Mouse (Mus musculus): ENCODE data around the gene Nkd2. TPM values are rescaled to one million over a fixed set of nuclear protein-coding genes. Genes with fewer than 3 reads are reported as not detected.

Nkd2 gene
- polyA plus RNA-seq (2015; fragmentation: Illumina TruSeq; extraction: RNeasy Lipid Tissue Mini Kit (QIAGEN cat#74804); ENCODE audit: insufficient read depth, low read depth, low replicate concordance): 0.98 TPM

DNA sequence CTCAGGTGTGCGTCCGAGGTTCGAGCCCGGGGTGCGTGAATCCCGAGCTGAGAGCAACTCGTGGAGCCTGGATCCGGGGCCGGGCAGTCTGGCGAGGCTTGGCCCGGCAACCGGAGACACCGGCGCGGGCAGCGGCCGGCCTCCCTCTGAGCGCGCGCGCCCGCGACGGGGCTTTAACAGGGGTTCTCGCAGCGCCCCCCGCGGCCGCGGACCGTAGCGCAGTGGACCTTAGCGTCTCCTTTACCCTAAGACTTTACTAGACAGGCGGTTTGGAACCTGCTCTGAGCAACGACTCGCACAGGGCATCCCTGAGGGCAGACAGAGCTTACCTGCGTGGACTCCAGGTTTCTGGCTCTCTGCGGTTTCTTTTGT is at the start of gene Nkd2:
TSS of gene Nkd2 (minus strand) at position 167 of the 372 bp plus-strand sequence.

Other genes starting within 250 kb of the Nkd2 start
- 113 TPM for gene Clptm1l, start 243.6 kb downstream of the Nkd2 start, polyA plus RNA-seq (2015; fragmentation: Illumina TruSeq; extraction: RNeasy Lipid Tissue Mini Kit (QIAGEN cat#74804); ENCODE audit: insufficient read depth, low read depth, low replicate concordance)
- gene Tert, start 220.7 kb downstream of the Nkd2 start, polyA plus RNA-seq (2015; fragmentation: Illumina TruSeq; extraction: RNeasy Lipid Tissue Mini Kit (QIAGEN cat#74804); ENCODE audit: insufficient read depth, low read depth, low replicate concordance): 3.1 TPM
- not detected for gene Slc6a18, start 169.6 kb downstream of the Nkd2 start, polyA plus RNA-seq (2015; fragmentation: Illumina TruSeq; extraction: RNeasy Lipid Tissue Mini Kit (QIAGEN cat#74804); ENCODE audit: insufficient read depth, low read depth, low replicate concordance)
- 0.30 TPM for gene Slc6a19, start 142.8 kb downstream of the Nkd2 start, polyA plus RNA-seq (2015; fragmentation: Illumina TruSeq; extraction: RNeasy Lipid Tissue Mini Kit (QIAGEN cat#74804); ENCODE audit: insufficient read depth, low read depth, low replicate concordance)
- gene Slc12a7, start 114.5 kb downstream of the Nkd2 start, polyA plus RNA-seq (2015; fragmentation: Illumina TruSeq; extraction: RNeasy Lipid Tissue Mini Kit (QIAGEN cat#74804); ENCODE audit: insufficient read depth, low read depth, low replicate concordance): 23.0 TPM
- gene Trip13, start 90.2 kb upstream of the Nkd2 start, polyA plus RNA-seq (2015; fragmentation: Illumina TruSeq; extraction: RNeasy Lipid Tissue Mini Kit (QIAGEN cat#74804); ENCODE audit: insufficient read depth, low read depth, low replicate concordance): not detected
- gene Brd9, start 90.2 kb upstream of the Nkd2 start, polyA plus RNA-seq (2015; fragmentation: Illumina TruSeq; extraction: RNeasy Lipid Tissue Mini Kit (QIAGEN cat#74804); ENCODE audit: insufficient read depth, low read depth, low replicate concordance): 14.1 TPM
- not detected for gene Zdhhc11, start 116.2 kb upstream of the Nkd2 start, polyA plus RNA-seq (2015; fragmentation: Illumina TruSeq; extraction: RNeasy Lipid Tissue Mini Kit (QIAGEN cat#74804); ENCODE audit: insufficient read depth, low read depth, low replicate concordance)
- 4.9 TPM for gene Tppp, start 161.8 kb upstream of the Nkd2 start, polyA plus RNA-seq (2015; fragmentation: Illumina TruSeq; extraction: RNeasy Lipid Tissue Mini Kit (QIAGEN cat#74804); ENCODE audit: insufficient read depth, low read depth, low replicate concordance)
- 1.0 TPM for gene Cep72, start 214.7 kb upstream of the Nkd2 start, polyA plus RNA-seq (2015; fragmentation: Illumina TruSeq; extraction: RNeasy Lipid Tissue Mini Kit (QIAGEN cat#74804); ENCODE audit: insufficient read depth, low read depth, low replicate concordance)

Measured in pancreas, adult 10 weeks (tissue).